Mouse (Mus musculus) kidney, postnatal 4 days (tissue): ENCODE results near the gene Sh3gl3.

ENCODE experiments used
- DNase-seq, 2 experiments: peaks; one replicate each; pipeline ENCODE4 v3.0.0; 2021; ENCODE audit warnings: mixed read lengths in 2 of 2

Gene Sh3gl3

DNA sequence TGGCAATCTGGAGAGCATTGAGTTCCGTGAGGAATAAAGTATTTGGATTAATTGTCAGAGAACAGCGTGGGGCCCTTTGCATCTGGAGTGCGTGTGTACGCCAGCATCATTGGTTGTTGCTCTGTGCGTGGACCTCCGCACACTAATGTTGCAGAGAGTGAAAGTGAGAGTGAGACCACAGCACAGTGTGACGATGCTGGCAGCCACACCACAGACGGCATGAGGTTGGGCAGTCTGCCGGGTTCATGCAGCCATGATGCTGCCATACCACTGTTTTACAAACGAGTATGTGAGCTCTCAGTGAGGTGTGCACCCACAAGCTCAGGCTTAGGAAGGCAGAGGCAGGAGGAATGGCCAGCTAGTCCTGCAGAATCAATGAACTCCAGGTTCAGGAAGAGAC, 120.4 kb downstream of the Sh3gl3 start:
- DNase-seq, result no peak

DNA sequence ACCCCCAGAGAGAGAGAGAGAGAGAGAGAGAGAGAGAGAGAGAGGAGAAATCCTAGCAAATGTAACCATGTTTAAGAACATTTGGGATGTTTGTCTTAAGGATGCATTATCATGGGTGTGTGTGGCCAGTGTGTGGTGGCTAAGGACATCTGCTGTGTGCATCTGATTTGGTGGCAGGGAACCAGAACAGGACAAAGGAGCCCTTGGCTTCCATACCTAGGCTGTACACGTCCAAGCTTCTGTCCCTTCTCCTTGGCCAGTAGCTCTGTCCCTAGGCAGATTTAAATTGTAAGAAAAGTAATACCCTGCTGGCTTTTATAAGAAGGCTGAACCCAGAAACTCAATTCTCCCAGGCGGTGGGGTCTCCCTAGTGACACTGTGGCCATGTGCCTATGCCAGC, 121.0 kb downstream of the Sh3gl3 start:
- no peak for DNase-seq

DNA sequence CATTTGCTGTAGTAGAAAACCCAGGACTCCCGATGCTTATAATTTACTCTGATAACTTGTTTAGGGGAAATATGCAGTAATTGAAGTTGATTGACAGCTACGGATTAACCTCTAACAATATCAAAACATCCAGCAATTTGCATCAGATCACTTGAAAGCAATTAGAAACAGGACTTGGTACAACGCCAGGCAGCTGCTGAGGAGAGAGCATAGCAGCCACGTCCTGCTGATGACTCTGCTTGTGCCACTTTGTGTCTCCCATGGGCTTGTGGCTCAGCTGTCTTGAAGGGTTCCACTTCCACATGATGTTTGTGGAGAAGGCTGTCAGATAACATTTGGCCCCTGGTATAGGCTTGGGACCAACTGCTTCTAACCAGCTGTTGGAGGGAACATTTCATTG, 134.8 kb downstream of the Sh3gl3 start:
- no peak for DNase-seq

DNA sequence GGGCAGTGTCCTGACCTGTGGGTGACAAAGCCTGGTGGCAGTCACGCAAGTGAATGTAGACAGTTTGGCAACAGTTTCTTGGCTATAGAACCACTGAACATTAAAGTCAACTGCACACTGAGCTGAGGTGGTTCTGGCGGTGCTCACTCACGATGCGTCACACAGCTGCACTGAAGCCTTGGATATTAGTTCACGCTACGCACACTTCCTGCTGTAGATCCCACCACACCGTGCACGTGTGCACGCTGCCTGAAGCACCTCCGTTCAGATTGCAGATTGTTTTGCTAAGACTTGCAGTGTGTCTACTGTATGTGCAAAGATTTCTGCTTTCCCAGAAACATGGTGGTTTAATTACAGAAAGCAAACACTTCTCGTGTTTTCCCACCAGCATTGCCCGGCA, 144.9 kb downstream of the Sh3gl3 start:
- DNase-seq, result no peak

DNA sequence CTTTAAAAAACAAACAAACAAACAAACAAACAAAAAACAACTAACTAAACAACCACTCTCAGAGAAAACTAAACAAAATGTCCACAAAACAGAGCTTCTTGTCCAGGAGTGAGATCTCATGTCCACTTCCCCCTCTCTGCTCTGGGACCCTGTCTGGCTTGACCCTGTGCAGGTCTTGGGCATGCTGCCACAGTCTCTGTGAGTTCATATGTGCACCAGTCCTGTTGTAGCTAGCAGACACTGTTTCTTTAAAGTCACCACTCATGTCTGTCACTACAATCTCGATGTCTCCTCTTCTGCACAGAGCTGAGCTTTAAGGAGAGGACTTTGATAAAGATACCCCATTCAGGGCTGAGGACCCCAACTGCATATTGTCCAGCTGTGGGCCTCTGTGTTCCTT, 153.0 kb downstream of the Sh3gl3 start:
- DNase-seq, result no peak

DNA sequence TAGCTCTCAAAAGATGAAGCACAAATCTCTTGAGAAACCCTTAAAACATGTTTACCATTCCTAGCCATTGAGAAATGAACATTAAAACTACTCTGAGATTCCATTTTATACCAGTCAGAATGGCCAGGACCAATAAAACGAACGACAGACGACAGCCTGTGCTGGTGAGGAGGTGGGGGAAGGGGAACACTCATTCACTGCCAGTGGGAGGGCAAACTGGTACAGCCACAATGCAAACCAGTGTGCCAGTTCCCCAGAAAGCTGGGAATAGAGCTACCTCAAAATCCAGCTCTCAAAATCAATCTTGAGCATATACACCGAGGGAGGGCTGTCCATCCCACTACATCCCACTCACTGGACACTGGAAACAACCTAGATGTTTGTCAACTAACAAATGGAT, 153.6 kb downstream of the Sh3gl3 start:
- no peak for DNase-seq

DNA sequence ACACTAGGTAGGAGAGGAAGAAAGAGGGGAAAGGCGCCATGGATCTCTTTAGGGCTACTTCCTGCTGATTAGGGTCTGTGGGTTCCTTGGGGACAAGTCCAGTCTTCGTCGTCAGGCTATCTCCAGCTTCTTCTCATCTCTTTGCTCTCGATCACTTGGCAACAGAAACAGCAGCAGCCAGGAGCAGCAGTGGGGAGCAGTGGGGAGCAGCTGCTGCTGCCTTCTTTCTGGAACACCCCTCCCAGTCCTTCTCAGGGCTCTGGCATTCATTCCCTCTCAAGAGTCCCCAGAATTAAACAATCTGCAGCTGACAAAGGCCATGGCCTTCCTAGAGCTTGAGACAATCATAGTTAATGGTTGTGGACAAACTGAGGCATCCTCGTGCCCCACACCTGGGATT, 154.2 kb downstream of the Sh3gl3 start:
- no peak for DNase-seq

DNA sequence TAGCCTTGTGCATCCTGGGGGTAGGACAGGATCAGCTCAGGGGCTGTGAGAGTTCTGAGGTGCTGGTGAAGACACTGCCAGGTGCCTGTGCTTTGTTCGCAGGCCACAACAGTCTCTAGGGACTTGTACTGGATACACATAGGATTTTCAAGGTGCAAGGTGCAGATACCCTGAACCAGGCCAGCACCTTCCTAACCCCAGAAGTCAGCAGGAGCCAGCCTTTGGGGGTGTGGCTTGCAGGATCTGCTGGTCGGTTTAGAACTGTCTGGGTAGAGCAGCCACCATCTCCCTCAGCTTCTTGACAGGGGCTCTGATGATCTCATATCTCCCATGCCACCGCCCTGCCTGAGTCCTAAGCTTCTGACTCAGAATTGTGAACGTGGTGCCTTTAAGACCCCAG, 156.2 kb downstream of the Sh3gl3 start:
- DNase-seq, result no peak

DNA sequence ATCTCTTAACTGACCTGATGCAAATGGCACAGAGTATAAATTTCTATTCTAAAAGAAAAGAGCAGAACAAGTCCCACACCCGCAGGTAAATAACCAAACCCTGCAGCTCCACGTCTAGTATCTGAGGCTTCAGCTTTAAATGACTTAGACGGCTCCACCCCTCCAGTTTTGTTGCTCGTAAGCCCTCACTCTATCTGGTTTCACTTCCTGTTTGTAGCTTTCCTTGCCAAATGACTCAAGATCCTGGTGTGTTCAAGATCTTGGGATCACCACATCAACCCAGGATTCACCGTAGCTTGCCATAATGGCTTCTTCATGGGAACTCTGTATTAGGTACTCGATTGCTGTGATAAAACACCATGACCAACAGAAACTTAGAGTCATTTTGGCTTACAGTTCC, 157.2 kb downstream of the Sh3gl3 start:
- DNase-seq, result no peak

DNA sequence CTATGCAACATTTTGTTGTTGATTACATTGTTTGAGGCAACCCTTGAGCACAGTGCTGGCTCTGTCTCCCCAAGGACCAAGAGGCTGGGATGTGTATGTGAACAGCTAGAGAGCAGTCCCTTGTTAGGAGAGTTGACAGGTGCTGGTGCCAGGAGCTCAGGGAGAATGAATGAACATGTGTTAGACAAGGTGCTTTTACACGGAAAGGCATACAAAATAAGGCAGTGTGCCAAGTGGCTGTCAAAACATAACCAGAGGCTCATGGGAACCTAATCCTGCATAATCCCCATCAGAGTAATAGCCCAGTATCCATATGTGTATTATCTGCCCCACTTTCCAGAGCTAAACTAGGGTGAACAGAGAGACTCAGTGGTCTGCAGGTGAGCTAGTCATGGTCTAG, 160.4 kb downstream of the Sh3gl3 start:
- no peak for DNase-seq

DNA sequence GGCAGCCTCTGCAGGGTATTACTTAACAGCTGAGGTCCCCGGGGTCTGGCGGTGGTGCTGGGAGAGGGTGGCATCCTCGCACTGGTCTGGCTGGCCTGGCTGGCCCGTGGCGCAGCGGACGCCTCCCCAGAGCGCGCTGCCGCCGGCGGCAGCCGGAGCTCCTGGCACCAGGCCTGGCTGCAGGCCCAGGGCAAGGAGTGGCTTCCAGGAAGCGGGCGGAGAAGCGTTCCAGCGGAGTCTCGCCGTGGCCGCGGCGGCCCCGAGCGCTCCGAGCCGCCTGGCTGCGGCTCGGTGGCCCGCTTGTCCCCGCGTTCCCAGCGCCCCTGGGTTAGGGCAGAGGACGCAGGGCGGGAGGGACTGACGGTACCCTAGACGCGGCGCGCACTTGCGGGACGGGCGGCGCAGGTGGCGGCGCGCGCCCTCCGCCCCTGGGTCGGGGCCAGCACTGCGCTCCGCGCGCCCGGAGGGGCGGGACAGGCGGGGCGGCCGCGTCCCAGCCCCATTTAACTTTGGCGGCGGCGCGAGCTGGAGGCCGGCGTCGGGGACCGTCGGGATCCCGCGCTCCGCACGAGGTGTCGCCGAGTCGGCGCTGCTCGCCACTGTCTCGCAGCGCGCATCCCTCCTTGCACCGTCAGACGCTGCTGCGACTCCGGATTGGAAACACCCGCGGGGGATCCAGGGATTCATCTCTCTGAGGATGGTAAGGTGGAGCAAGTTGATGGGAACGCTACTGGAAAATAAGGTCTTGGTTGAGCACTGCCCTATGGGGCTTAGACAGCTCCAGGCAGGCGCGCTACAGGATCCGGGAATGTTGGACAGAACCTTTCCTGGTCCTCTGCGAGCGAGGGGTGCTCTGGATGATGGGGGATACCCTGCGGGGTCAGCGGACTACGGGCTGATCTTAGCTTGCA, 161.8 kb downstream of the Sh3gl3 start, which contains the start of gene Adamtsl3:
Gene Adamtsl3, plus strand, starts transcription at position 484 of the 911 bp plus-strand sequence.
- DNase-seq, result peak; percentile 45 to 61

DNA sequence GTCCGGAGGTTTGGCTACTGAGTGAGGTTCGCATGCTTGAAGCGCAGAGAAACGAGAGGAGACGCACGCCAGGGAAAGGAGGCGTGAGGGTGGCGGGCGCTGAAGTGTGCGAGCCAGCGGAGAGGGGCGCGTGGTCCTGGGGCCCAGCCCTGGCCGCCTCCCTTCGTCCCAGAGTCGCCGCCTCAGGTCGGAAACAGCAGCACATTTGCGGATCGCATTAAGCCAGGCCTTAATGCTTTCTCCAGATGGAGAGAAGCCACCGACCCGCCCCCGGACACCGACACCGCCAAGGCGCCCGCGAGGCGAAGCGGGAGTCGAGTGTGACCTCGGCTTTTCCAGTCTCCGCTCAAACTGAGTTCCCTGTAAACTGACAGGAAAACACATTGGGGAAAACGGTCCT, 162.5 kb downstream of the Sh3gl3 start:
- DNase-seq, result peak; percentile 55 to 65

DNA sequence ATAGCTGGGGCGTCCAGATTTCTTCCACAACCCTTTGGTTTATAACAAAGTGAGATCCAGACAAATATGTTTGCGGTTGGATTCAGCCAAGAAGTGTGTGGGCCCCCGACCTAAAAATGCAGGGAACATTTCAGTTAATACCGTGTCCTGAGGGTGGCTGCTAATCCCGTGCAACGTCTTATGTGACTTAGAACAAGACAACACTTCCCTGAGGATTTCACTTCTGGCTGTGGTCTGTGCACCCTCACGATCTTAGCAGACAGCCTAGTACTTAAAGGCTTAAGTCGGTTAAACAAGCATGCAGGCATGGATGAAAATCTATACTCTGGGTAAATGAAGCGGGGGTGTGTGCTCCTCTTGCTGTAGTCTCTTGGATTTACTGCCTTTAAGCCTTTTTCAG, 164.5 kb downstream of the Sh3gl3 start:
- DNase-seq, result no peak

DNA sequence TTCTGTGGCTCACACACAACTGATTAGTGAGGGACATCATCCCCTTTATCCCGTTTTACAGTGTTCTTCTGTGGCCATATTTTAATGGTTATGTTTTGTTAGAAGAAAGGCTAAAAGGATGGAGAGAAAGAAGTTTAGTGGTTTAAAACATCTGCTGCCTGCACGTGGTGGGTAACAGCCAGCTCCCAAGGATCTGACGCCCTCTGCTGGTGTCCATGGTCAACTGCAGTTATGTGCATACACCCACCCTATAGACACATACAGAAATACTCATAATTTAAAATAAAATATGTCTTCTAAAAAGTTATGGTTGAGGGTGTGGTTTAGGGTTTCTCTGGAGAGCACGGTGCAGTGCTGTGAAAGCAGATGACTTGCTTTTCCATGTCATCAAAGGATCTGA, 164.9 kb downstream of the Sh3gl3 start:
- no peak for DNase-seq

DNA sequence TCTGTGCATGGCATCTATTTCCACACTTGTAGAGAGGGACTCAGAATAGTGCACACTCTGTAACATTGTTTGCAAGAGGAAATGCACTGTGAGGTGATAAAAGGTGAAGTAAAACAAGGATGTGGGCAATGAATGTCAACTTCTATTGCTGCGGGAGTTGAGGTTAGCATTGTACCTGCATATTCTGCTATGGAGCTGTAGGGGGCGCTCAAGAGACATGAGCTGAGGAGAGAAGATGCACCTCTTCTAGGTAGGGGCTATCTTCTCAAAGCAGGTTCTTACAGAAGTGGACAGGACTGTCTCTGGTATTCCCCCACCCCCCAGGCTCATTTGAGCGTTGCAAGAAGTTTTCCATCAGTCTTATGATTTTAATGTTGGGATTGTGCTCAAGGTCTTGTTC, 165.6 kb downstream of the Sh3gl3 start:
- no peak for DNase-seq

DNA sequence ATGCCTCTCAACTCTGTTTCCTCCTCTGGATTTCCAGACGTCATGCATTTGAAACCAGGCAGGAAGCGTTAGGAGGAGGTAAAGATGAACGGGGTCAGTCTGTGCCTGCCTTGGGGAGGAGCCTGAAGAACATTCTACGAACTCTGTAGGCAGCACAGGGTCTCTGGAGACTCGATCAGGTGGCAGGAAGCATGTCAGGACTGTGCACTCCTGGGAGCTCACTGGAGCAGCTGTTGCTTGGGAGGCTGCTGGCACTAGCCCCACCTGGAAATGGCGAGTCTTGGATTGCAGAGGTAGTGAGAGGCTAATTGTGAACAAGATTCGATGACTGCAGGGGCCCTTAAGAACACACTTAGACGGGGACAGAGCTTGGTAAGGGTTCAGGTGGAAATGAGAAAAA, 167.8 kb downstream of the Sh3gl3 start:
- no peak for DNase-seq

DNA sequence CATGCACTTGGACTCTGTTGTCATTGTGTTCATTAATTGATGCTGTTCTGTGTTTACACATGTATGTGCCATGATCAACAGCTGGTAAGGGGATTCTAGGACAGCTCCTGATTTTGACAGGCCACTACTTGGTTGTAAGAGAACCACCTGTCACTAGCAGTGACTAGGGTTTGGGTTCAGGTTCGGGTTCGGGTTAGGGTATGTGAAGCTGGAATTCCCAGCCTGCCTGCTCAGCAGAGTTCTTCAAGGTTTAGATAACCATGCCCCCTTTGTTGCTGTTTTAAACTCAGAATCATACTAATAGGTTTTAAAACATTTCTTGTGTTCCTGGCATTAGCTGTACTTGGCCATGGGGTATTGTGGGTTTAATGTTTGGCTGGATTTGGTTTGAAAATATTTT, 173.1 kb downstream of the Sh3gl3 start:
- DNase-seq, result no peak

DNA sequence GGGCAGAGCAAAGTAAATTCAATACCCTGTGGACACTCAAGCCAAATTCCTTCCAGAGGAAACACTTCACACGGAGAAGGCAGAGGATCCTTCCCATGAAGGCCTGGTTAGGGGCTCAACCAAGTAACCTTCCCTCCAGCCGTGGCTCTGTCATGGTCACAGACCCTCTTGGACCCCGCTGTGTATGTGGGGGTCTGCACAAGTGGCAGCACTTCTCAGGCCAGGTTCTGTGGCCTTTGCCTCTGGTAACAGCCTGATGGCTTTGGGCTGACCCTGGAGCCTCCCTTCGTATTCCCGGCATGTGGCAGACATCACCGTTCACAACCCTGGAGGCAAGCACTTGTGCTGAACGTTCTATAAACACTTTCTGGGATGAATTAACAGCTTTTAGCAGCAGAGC, 176.2 kb downstream of the Sh3gl3 start:
- DNase-seq, result no peak

DNA sequence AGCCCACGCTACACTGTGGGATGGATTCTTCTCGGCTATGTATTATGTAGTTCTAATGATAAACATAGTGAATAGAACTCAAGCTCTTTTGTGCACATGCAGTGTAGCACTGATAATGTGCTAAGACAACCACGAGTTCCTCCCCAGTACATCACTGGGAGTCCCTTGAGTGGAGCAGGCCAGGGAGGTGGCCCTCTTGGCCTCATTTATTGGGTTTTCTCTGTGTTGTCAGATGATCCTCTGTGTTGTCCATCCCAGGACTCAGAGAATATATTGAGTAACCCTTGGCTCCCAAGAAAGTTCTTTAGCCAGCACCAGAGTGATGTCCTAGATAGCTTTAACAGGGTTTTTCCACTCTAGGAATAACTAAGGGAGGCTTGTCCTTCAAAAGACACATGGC, 176.8 kb downstream of the Sh3gl3 start:
- DNase-seq, result no peak
